Mouse (Mus musculus): ENCODE measurements around the gene Scyl2.

DNA sequence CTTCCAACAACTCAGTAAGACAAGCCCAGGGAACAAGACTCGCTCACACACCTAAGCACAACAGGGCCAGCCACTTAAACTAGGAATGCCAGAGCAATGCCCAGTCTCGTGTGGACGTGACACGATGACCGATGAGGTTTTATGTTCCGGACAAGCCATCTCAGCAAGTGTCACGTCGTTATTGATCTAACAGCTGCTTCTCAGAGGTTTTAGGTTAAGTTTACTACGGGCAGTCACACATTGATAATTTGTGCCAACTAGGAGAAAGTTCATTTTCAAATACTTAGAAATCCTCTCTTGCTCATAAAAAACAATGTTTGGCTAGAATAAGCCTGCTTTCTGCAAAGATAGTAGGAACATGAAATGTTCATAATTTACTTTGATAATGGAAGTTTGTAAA, 39.2 kb downstream of the Scyl2 start:
- no peak for TF ChIP-seq POLR2A (IDR thresholded peaks at IDR 0.05; ENCODE audit: extremely low read depth, insufficient read depth, low read length)
- no peak for TF ChIP-seq CTCF (IDR thresholded peaks at IDR 0.05; ENCODE audit: extremely low read depth, insufficient read depth, low read length)

All from cortical plate, adult 2 months (tissue).